Mouse (Mus musculus) heart, adult 2 months (tissue): ENCODE measurements at regions not wholly inside any gene's neighbourhood (a gene's known extent, or its start where the extent isn't known, plus 50 kb on each side); places are given as distances from the start of the nearest gene placed in this dataset.
A peak's percentile ranks its signal among the peaks of the same experiment; 100 is the strongest.

Source experiments
- DNase-seq, 2 experiments: peaks; one replicate each; pipeline ENCODE4 v3.0.0; 2021
- H3K27ac ChIP-seq: fragments of 200-600 bp; 2 replicates; pipeline ENCODE4 v1.8.1; 2022
- H3K27me3 ChIP-seq: fragments of 200-500 bp; 2 replicates; pipeline ENCODE4 v1.6.1; 2012; ENCODE audit warnings: mild to moderate bottlenecking, low read length, inconsistent platforms, mixed read lengths; ENCODE audit not compliant: control insufficient read depth, insufficient read depth
- H3K36me3 ChIP-seq: fragments of 200-500 bp; 2 replicates; pipeline ENCODE4 v1.6.1; 2012; ENCODE audit warnings: low read length, inconsistent platforms; ENCODE audit not compliant: control insufficient read depth, insufficient read depth
- H3K4me1 ChIP-seq: fragments of 200-500 bp; 2 replicates; pipeline ENCODE4 v1.6.1; 2011; ENCODE audit warnings: low read length; ENCODE audit not compliant: control insufficient read depth, insufficient read depth
- H3K4me3 ChIP-seq: fragments of 200-600 bp; 2 replicates; pipeline ENCODE4 v1.8.1; 2022
- H3K79me2 ChIP-seq: fragments of 200-500 bp; replicated peaks from 2 replicates; pipeline ENCODE4 v1.6.1; 2012; ENCODE audit warnings: mild to moderate bottlenecking, inconsistent platforms, low read length, moderate library complexity, mixed read lengths; ENCODE audit not compliant: control insufficient read depth, insufficient read depth
- H3K9ac ChIP-seq: fragments of 200-500 bp; 2 replicates; pipeline ENCODE4 v1.6.1; 2012; ENCODE audit warnings: low read depth, mild to moderate bottlenecking, control low read depth, inconsistent platforms, low read length, mixed read lengths
- CTCF ChIP-seq: fragments of 200-600 bp; IDR thresholded peaks from 2 replicates; pipeline ENCODE4 v1.8.1; 2022; ENCODE audit warnings: antibody characterized with exemption, mild to moderate bottlenecking, moderate library complexity
- EP300 ChIP-seq: fragments of 200-500 bp; IDR thresholded peaks from 2 replicates; pipeline ENCODE4 v1.6.1; 2011; ENCODE audit warnings: low read depth, low read length, control low read depth; ENCODE audit not compliant: insufficient read depth
- POLR2A ChIP-seq: fragments of 200-500 bp; IDR thresholded peaks from 2 replicates; pipeline ENCODE4 v1.6.1; 2011; ENCODE audit warnings: mild to moderate bottlenecking, low read depth, low read length, control low read depth; ENCODE audit not compliant: insufficient read depth
- WGBS: fragments of 180-500 bp; shearing (Covaris S2); methylation state at CpG from one replicate; pipeline ENCODE4 v1.1.7; 2018; 5-methylcytosine and 5-hydroxymethylcytosine counted together
- intact Hi-C: fragments of 180-260 bp; cut with DNase I; formaldehyde crosslinking; loops from one replicate; pipeline ENCODE4 v1.15.1; 2025

DNA sequence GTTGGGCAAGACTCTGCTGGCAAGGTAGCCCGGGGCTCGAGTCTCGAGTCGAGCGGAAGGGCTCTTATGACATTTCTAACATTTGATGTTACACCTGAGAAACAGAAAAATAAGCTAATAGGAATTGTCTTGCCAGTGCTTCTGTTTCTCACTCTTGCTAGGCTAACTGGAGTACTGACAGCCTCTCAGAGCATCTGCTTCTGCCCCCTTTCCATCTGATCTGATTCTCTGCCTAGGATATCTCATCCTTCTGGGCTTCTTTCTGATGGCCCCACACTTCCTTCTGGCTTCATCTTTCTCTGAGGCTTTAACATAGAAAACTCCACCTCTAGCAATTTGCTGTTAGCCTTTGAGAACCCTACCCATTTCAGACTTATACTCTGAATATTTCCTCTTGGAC lies 95.0 kb upstream of the Arhgef9 start:
- H3K79me2 ChIP-seq: no peaks in the 10 kb centered on the region
- no peaks in the 10 kb centered on the region for H3K4me1 ChIP-seq
- H3K4me3 ChIP-seq: no peak overlapping the region
- WGBS: 91% methylated on average over 5 of the region's 5 CpGs
- H3K9ac ChIP-seq: no peak overlapping the region
- no peak overlapping the region for H3K27ac ChIP-seq
- no peak for TF ChIP-seq POLR2A
- no peak for TF ChIP-seq CTCF
- TF ChIP-seq EP300: no peak
- H3K36me3 ChIP-seq: no peaks in the 10 kb centered on the region
- DNase-seq: no peak
- H3K27me3 ChIP-seq: no peaks in the 10 kb centered on the region
- intact Hi-C loops: no loop called here

DNA sequence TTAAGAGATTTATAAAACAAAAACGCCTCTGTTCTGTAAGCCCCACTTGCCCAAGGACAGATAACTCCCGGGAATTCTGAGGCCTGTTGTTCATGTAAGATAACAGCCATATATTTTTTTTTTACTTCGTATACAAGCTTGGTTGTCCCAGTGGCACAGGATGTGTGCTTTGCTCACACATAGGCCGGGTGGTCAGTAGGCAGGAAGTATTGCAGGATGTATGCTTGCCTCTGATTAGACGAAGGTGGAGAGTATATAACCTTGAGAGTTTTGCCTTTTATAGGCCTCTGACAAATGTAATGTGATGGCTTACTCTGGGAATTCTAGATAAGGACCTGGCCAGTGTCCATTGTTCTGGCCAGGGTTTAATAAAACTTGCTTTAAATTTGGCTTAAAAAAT lies 85.4 kb upstream of the Arhgef9 start:
- Histone ChIP-seq H3K36me3 (no peaks in the 10 kb centered on the region), H3K4me3 (no peak overlapping the region), H3K4me1 (no peaks in the 10 kb centered on the region), H3K27me3 (no peaks in the 10 kb centered on the region), H3K27ac (no peak overlapping the region), H3K9ac (no peak overlapping the region), H3K79me2 (no peaks in the 10 kb centered on the region)
- no peak for DNase-seq
- intact Hi-C loops: no loop called here
- 30% methylated on average over 5 of the region's 5 CpGs for WGBS
- no peak for TF ChIP-seq CTCF
- TF ChIP-seq POLR2A: no peak
- TF ChIP-seq EP300: no peak

GRCm38 (mm10) chrX:95253517-95253916 lies 56.9 kb upstream of the Arhgef9 start:
- 36% methylated on average over 13 of the region's 13 CpGs for WGBS

More at GRCm38 (mm10) chrX:95253517-95253916, 56.9 kb upstream of the Arhgef9 start:
- DNase-seq: peak in 1 of 2 experiments; percentile 4
- Histone ChIP-seq H3K27ac (no peak overlapping the region), H3K4me1 (no peaks in the 10 kb centered on the region), H3K9ac (no peak overlapping the region), H3K36me3 (no peaks in the 10 kb centered on the region), H3K27me3 (no peaks in the 10 kb centered on the region), H3K4me3 (no peak overlapping the region), H3K79me2 (no peaks in the 10 kb centered on the region)
- intact Hi-C loops: loop anchor here (5.0 kb wide), 1 partner anchor 484 kb away; no protein-coding TSS in a partner anchor
- TF ChIP-seq EP300 (no peak), CTCF (peak; percentile 75)
